Comparison of ENCODE assay signal across 8 mouse cellular contexts in genomic region chr9:78588411-78589033, GRCm38 (mm10). TPM values are rescaled to one million over a fixed set of nuclear protein-coding genes. Genes with fewer than 3 reads are reported as not detected.
DNase-seq lines count a peak whose midpoint lies in the region; ATAC-seq and TF ChIP-seq lines count a peak whose summit lies in the region.

No protein-coding gene starts in this region.

- 52% methylated on average over 10 of the region's 10 CpGs for WGBS in intestine, embryonic 15.5 days
- 75% methylated on average over 10 of the region's 10 CpGs for WGBS in lung, embryonic 14.5 days
- WGBS in neural tube, embryonic 12.5 days = 79% methylated on average over 10 of the region's 10 CpGs

- H3K9ac ChIP-seq in intestine, embryonic 15.5 days = peak overlapping the region; percentile 23; the same call in 1 of the 2 replicates
- H3K9ac ChIP-seq in lung, embryonic 14.5 days = peak overlapping the region; percentile 23; the same call in 1 of the 2 replicates
- no peak overlapping the region for H3K9ac ChIP-seq in neural tube, embryonic 12.5 days

- H3K9me3 ChIP-seq in intestine, embryonic 15.5 days = no peaks in the 10 kb centered on the region
- H3K9me3 ChIP-seq in lung, embryonic 14.5 days (ENCODE audit: low read depth, low read length) = no peaks in the 10 kb centered on the region
- no peaks in the 10 kb centered on the region for H3K9me3 ChIP-seq in neural tube, embryonic 12.5 days

- peak; percentile 48 for ATAC-seq in intestine, embryonic 15.5 days
- ATAC-seq in lung, embryonic 14.5 days (ENCODE audit: insufficient read depth) = peak; percentile 43; the same call in 1 of the 2 replicates
- peak; percentile 46 for ATAC-seq in neural tube, embryonic 12.5 days (ENCODE audit: low FRiP score, low read depth)

- TF ChIP-seq CTCF in bone marrow macrophage, adult 2 months (IDR thresholded peaks at IDR 0.05; ENCODE audit: low read depth, low read length) = no peak
- TF ChIP-seq CTCF in lung, embryonic 14.5 days (IDR thresholded peaks at IDR 0.05; ENCODE audit: low read depth) = no peak

- H3K27ac ChIP-seq in bone marrow macrophage, adult 2 months (ENCODE audit: insufficient read depth, low read depth, low read length) = peak overlapping the region; percentile 100
- H3K27ac ChIP-seq in intestine, embryonic 15.5 days = peak overlapping the region; percentile 48; the same call in 1 of the 2 replicates
- H3K27ac ChIP-seq in lung, embryonic 14.5 days (ENCODE audit: low read depth) = peak overlapping the region; percentile 60
- H3K27ac ChIP-seq in neural tube, embryonic 12.5 days = no peak overlapping the region

- peak overlapping the region; percentile 68 for H3K4me2 ChIP-seq in intestine, embryonic 15.5 days (replicated peaks)
- H3K4me2 ChIP-seq in lung, embryonic 14.5 days = peak overlapping the region; percentile 75
- H3K4me2 ChIP-seq in neural tube, embryonic 12.5 days (replicated peaks) = peak overlapping the region; percentile 68

- H3K27me3 ChIP-seq in intestine, embryonic 15.5 days (replicated peaks) = no peaks in the 10 kb centered on the region
- no peaks in the 10 kb centered on the region for H3K27me3 ChIP-seq in lung, embryonic 14.5 days (ENCODE audit: insufficient read depth, low read length)
- no peaks in the 10 kb centered on the region for H3K27me3 ChIP-seq in neural tube, embryonic 12.5 days (replicated peaks)

- TF ChIP-seq POLR2A in bone marrow macrophage, adult 2 months (IDR thresholded peaks at IDR 0.05; ENCODE audit: borderline replicate concordance, low read depth, low read length) = peak; percentile 64; the same call in 1 of the 2 replicates

- H3K36me3 ChIP-seq in intestine, embryonic 15.5 days = no peaks in the 10 kb centered on the region
- peaks cover 9% of the 10 kb centered on the region; the same call in 1 of the 2 replicates for H3K36me3 ChIP-seq in lung, embryonic 14.5 days (ENCODE audit: insufficient read depth)
- H3K36me3 ChIP-seq in neural tube, embryonic 12.5 days = no peaks in the 10 kb centered on the region; the same call in 1 of the 2 replicates

- peak; percentile 36 for DNase-seq in layer of hippocampus, adult 9-11 months
- DNase-seq in layer of hippocampus, adult 8-10 months (ENCODE audit: low spot score in 2 of 2) = no peak
- peak; percentile 18 for DNase-seq in gastrocnemius, postnatal 25 days
- DNase-seq in lung, embryonic 14.5 days = no peak
- no peak for DNase-seq in ovary, adult 18-20 months (ENCODE audit: low spot score)

- H3K4me3 ChIP-seq in bone marrow macrophage, adult 2 months (ENCODE audit: insufficient read depth, low read length) = peak overlapping the region; percentile 63
- peak overlapping the region; percentile 72 for H3K4me3 ChIP-seq in intestine, embryonic 15.5 days (replicated peaks)
- H3K4me3 ChIP-seq in lung, embryonic 14.5 days (ENCODE audit: low read depth, low read length) = peak overlapping the region; percentile 70
- H3K4me3 ChIP-seq in neural tube, embryonic 12.5 days = peak overlapping the region; percentile 78; the same call in 1 of the 2 replicates

- H3K4me1 ChIP-seq in bone marrow macrophage, adult 2 months (ENCODE audit: control insufficient read depth, insufficient read depth, low read length) = peaks cover 29% of the 10 kb centered on the region
- H3K4me1 ChIP-seq in intestine, embryonic 15.5 days (replicated peaks) = peaks cover 10% of the 10 kb centered on the region; the same call in 1 of the 2 replicates
- 0 out of 2 replicates have a peak, but pooled peaks cover 4% of the 10 kb centered on the region for H3K4me1 ChIP-seq in lung, embryonic 14.5 days (ENCODE audit: insufficient read depth)
- peaks cover 3% of the 10 kb centered on the region; the same call in 1 of the 2 replicates for H3K4me1 ChIP-seq in neural tube, embryonic 12.5 days

RNA-seq across cellular contexts. Expression of gene Slc17a5, which starts 0.7 kb away (rescaled TPM):
- total RNA-seq in layer of hippocampus, adult 8-10 months (2022) = 10 to 100 TPM; 20.0 to 22.5 (median 20.9) TPM
- polyA plus RNA-seq in bone marrow macrophage, adult 2 months (2012; ENCODE audit: insufficient read depth, insufficient read length, missing spikeins) = 44.2 and 46.5 TPM in 2 replicates
- total RNA-seq in gastrocnemius, postnatal 25 days (2021) = 1 to 10 TPM; 2.8 to 3.3 TPM
- 39.6 and 49.8 TPM in 2 replicates for polyA plus RNA-seq in intestine, embryonic 15.5 days (2015; fragmentation: Nextera tagmentation; extraction: Ambion mirVana)
- polyA plus RNA-seq in lung, embryonic 14.5 days (2014; fragmentation: Nextera tagmentation; extraction: Ambion mirVana) = 12.2 and 12.7 TPM in 2 replicates
- 15.1 and 15.9 TPM in 2 replicates for polyA plus RNA-seq in neural tube, embryonic 12.5 days (2016; fragmentation: Nextera tagmentation; extraction: Ambion mirVana)

RNA-seq across cellular contexts. Expression of gene Cd109, which starts 26.8 kb away (rescaled TPM):
- total RNA-seq in layer of hippocampus, adult 8-10 months (2022) = 1 to 10 TPM; 2.2 to 5.3 (median 3.7) TPM
- 2.8 and 4.1 TPM in 2 replicates for polyA plus RNA-seq in bone marrow macrophage, adult 2 months (2012; ENCODE audit: insufficient read depth, insufficient read length, missing spikeins)
- 1 to 10 TPM in 1 of 2 experiments, under 1 TPM in 1; 0.59 to 1.5 TPM for total RNA-seq in gastrocnemius, postnatal 25 days (2021)
- polyA plus RNA-seq in intestine, embryonic 15.5 days (2015; fragmentation: Nextera tagmentation; extraction: Ambion mirVana) = 5.1 and 5.9 TPM in 2 replicates
- 14.2 and 14.4 TPM in 2 replicates for polyA plus RNA-seq in lung, embryonic 14.5 days (2014; fragmentation: Nextera tagmentation; extraction: Ambion mirVana)
- 3.2 and 3.7 TPM in 2 replicates for polyA plus RNA-seq in neural tube, embryonic 12.5 days (2016; fragmentation: Nextera tagmentation; extraction: Ambion mirVana)

Comparison
In these comparisons a context has a peak if more than half of its experiments do, and no peak if none do; other contexts are left out.
1. DNase-seq: peak in layer of hippocampus, adult 9-11 months (single experiment) and gastrocnemius, postnatal 25 days (single experiment); none in layer of hippocampus, adult 8-10 months (0 of 2), lung, embryonic 14.5 days (single experiment) and ovary, adult 18-20 months (single experiment).
2. Peak in every context shown above with its lines, with median percentiles within 50 percentile points of each other: H3K4me3 ChIP-seq, ATAC-seq and H3K4me2 ChIP-seq.